Mouse (Mus musculus): Measurements from ENCODE around the gene Tgfa.

DNA sequence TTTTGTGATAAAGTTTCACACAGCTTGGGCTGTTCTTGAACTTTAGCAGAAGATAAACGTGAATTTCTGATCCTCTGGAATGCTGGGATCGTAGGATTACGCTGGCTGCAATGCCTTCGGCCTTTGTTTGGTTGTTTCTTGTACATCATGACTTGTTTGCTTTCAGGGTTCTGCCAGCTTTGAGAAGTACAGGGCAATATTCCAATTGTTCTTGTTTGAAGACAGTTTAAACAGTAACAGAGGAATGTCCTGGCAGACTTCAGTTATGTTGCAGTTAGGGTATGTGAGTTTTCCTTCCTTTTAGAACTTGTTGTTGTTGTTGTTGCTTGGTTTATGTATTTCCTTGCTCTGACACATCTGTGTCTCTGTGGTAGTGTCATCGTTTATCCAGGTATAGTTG, 18.8 kb upstream of the Tgfa start:
- TF ChIP-seq CTCF (conservative IDR thresholded peaks at IDR 0.05; ENCODE audit: low read length) = no peak
- no peak for TF ChIP-seq POU5F1 (IDR thresholded peaks at IDR 0.05; ENCODE audit: borderline replicate concordance, low read length)
- no peak for TF ChIP-seq NANOG (IDR thresholded peaks at IDR 0.05; ENCODE audit: borderline replicate concordance, low read length)

Measured in E14TG2a.4 (cell line).